ENCODE assay signal across 8 mouse cellular contexts in the genomic region with DNA sequence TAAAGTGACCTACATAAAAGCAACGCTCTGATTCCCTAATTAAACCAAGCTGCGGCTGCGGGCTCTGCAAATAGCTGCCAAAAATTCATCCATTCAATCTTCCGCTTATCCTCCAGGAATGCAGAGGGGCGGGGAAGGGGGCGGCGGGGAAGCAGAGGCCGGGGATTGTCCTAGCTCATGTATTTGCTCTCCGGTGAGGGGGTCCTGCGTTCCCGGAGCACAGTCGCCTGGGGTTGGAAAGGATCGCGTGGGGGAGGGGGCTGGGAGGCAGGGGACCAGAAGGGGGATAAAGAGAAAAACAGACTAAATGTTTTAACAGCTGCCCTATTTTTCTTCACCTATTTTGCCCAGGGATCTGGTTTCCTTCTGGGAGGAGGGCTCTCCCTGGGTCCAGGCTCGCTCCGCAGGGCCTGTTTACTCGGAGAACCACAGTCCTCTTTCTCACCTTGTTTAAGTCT.
A peak's percentile ranks its signal among the peaks of the same experiment; 100 is the strongest.
DNase-seq lines count a peak whose midpoint lies in the region; ATAC-seq and TF ChIP-seq lines count a peak whose summit lies in the region.

No protein-coding gene starts in this region.

- 0 out of 2 replicates have a peak, but pooled peaks have one; percentile 60 for ATAC-seq in kidney, postnatal 0 days (replicated peaks; ENCODE audit: low FRiP score, low read depth)
- ATAC-seq in heart, postnatal 0 days (ENCODE audit: insufficient read depth, low read depth): no peak; the same call in 1 of the 2 replicates
- no peak for ATAC-seq in liver, postnatal 0 days
- ATAC-seq in erythroblast, adult 5-6 weeks (replicated peaks; ENCODE audit: low FRiP score, poor library complexity, severe bottlenecking): no peak

- 1% methylated on average over 17 of the region's 17 CpGs for WGBS in kidney, postnatal 0 days
- 4% methylated on average over 17 of the region's 17 CpGs for WGBS in heart, postnatal 0 days
- WGBS in liver, postnatal 0 days (ENCODE audit: insufficient replicate concordance): 21% methylated on average over 17 of the region's 17 CpGs

- peak; percentile 85 for DNase-seq in kidney, postnatal 0 days (ENCODE audit: low spot score)
- DNase-seq in kidney, adult 18-20 months: no peak
- DNase-seq in embryo, embryonic 11.5 days (ENCODE audit: low read depth, low spot score): peak; percentile 80
- no peak for DNase-seq in heart, postnatal 0 days (ENCODE audit: low spot score)
- DNase-seq in liver, postnatal 0 days: peak; percentile 14
- no peak for DNase-seq in spleen, adult 18-20 months
- DNase-seq in adipocyte (ENCODE audit: low spot score): no peak

- no peaks in the 10 kb centered on the region for H3K9me3 ChIP-seq in kidney, postnatal 0 days (replicated peaks; ENCODE audit: low read length)
- H3K9me3 ChIP-seq in heart, postnatal 0 days (replicated peaks; ENCODE audit: control insufficient read depth, low read length): no peaks in the 10 kb centered on the region
- no peaks in the 10 kb centered on the region for H3K9me3 ChIP-seq in liver, postnatal 0 days (ENCODE audit: low read length)

- H3K4me1 ChIP-seq in kidney, postnatal 0 days (replicated peaks; ENCODE audit: insufficient read depth, low read length): 0 out of 2 replicates have a peak, but pooled peaks cover 5% of the 10 kb centered on the region
- H3K4me1 ChIP-seq in heart, postnatal 0 days (ENCODE audit: control insufficient read depth, insufficient read depth): peaks cover 19% of the 10 kb centered on the region; the same call in 1 of the 2 replicates
- peaks cover 10% of the 10 kb centered on the region for H3K4me1 ChIP-seq in liver, postnatal 0 days (ENCODE audit: insufficient read depth)

- H3K4me2 ChIP-seq in kidney, postnatal 0 days (ENCODE audit: low read length): peak overlapping the region; percentile 76
- H3K4me2 ChIP-seq in heart, postnatal 0 days (ENCODE audit: low read depth, low read length): peak overlapping the region; percentile 77
- H3K4me2 ChIP-seq in liver, postnatal 0 days (ENCODE audit: low read depth, low read length): peak overlapping the region; percentile 62

- H3K27ac ChIP-seq in kidney, postnatal 0 days: peak overlapping the region; percentile 68
- no peak overlapping the region for H3K27ac ChIP-seq in heart, postnatal 0 days (ENCODE audit: low read depth)
- H3K27ac ChIP-seq in liver, postnatal 0 days (ENCODE audit: low read depth): no peak overlapping the region

- no peaks in the 10 kb centered on the region for H3K27me3 ChIP-seq in kidney, postnatal 0 days (ENCODE audit: insufficient read depth, low read length)
- 0 out of 2 replicates have a peak, but pooled peaks cover 13% of the 10 kb centered on the region for H3K27me3 ChIP-seq in heart, postnatal 0 days (ENCODE audit: control insufficient read depth, insufficient read depth, low read length)
- H3K27me3 ChIP-seq in liver, postnatal 0 days (ENCODE audit: insufficient read depth, low read length): no peaks in the 10 kb centered on the region

- H3K36me3 ChIP-seq in kidney, postnatal 0 days (ENCODE audit: insufficient read depth, low read length): no peaks in the 10 kb centered on the region
- no peaks in the 10 kb centered on the region for H3K36me3 ChIP-seq in heart, postnatal 0 days (replicated peaks; ENCODE audit: control insufficient read depth, insufficient read depth, low read length)
- H3K36me3 ChIP-seq in liver, postnatal 0 days (replicated peaks; ENCODE audit: insufficient read depth, low read length): no peaks in the 10 kb centered on the region

- peak overlapping the region; percentile 42; the same call in 1 of the 2 replicates for H3K9ac ChIP-seq in kidney, postnatal 0 days (ENCODE audit: low read depth, low read length)
- H3K9ac ChIP-seq in heart, postnatal 0 days (replicated peaks; ENCODE audit: low read depth, low read length): 0 out of 2 replicates have a peak overlapping the region, but pooled peaks have one; percentile 30
- H3K9ac ChIP-seq in liver, postnatal 0 days (replicated peaks): no peak overlapping the region

- peak overlapping the region; percentile 24 for H3K4me3 ChIP-seq in kidney, postnatal 0 days (replicated peaks; ENCODE audit: low read depth, low read length)
- peak overlapping the region; percentile 41 for H3K4me3 ChIP-seq in heart, postnatal 0 days (ENCODE audit: low read depth, low read length)
- peak overlapping the region; percentile 16; the same call in 1 of the 2 replicates for H3K4me3 ChIP-seq in liver, postnatal 0 days (ENCODE audit: low read depth, low read length)

- no peak for TF ChIP-seq EP300 in heart, postnatal 0 days (IDR thresholded peaks at IDR 0.05; ENCODE audit: low read depth)
- no peak for TF ChIP-seq EP300 in liver, postnatal 0 days (IDR thresholded peaks at IDR 0.05; ENCODE audit: low read depth)

- no peak for TF ChIP-seq CTCF in kidney, postnatal 0 days (IDR thresholded peaks at IDR 0.05; ENCODE audit: low read depth)
- no peak for TF ChIP-seq CTCF in heart, postnatal 0 days (IDR thresholded peaks at IDR 0.05; ENCODE audit: low read depth)
- no peak for TF ChIP-seq CTCF in liver, postnatal 0 days (IDR thresholded peaks at IDR 0.05; ENCODE audit: low read depth)

Comparison
In these comparisons a context has a peak if more than half of its experiments do, and no peak if none do; other contexts are left out.
1. DNase-seq: peak in kidney, postnatal 0 days (single experiment), embryo, embryonic 11.5 days (single experiment) and liver, postnatal 0 days (single experiment); none in kidney, adult 18-20 months (single experiment), heart, postnatal 0 days (single experiment), spleen, adult 18-20 months (0 of 2) and adipocyte (single experiment).
2. Peak in every context shown above with its lines, with median percentiles within 50 percentile points of each other: H3K4me2 ChIP-seq and H3K4me3 ChIP-seq.